Mouse (Mus musculus) cerebellum, adult 18-20 months (tissue): Measurements from ENCODE around the gene Map3k5.
A peak's percentile ranks its signal among the peaks of the same experiment; 100 is the strongest.

Experiments used
- DNase-seq, 2 experiments: peaks; one replicate each; pipeline ENCODE4 v3.0.0; 2021

Map3k5 gene

GRCm38 (mm10) chr10:20119504-20120425 is 185.5 kb downstream of the Map3k5 start:
- DNase-seq, result no peak

GRCm38 (mm10) chr10:20121981-20122380 is 187.7 kb downstream of the Map3k5 start:
- DNase-seq, result peak; percentile 36 to 47

- DNase-seq, result no peak
These were observed 189.1 kb downstream of the Map3k5 start for GRCm38 (mm10) chr10:20123401-20123800.

- no peak for DNase-seq
These were observed 190.3 kb downstream of the Map3k5 start for GRCm38 (mm10) chr10:20124576-20124975.

- peak; percentile 71 to 76 for DNase-seq
These were observed 191.0 kb downstream of the Map3k5 start for GRCm38 (mm10) chr10:20125226-20125625.

GRCm38 (mm10) chr10:20132933-20133652 is 198.8 kb downstream of the Map3k5 start:
- DNase-seq, result no peak

GRCm38 (mm10) chr10:20135350-20136058 is 201.2 kb downstream of the Map3k5 start:
- no peak for DNase-seq

- no peak for DNase-seq
These were observed 202.2 kb downstream of the Map3k5 start for GRCm38 (mm10) chr10:20136505-20136904.

- no peak for DNase-seq
These were observed 207.1 kb downstream of the Map3k5 start for GRCm38 (mm10) chr10:20141376-20141775.

- DNase-seq, result peak in 1 of 2 experiments; percentile 32
These were observed 214.0 kb downstream of the Map3k5 start, which contains the start of gene Map7 for GRCm38 (mm10) chr10:20148130-20148772. Map7 (plus strand) TSS chr10:20148471.

GRCm38 (mm10) chr10:20148773-20149120 is 214.5 kb downstream of the Map3k5 start:
- DNase-seq, result peak; percentile 72 to 85

GRCm38 (mm10) chr10:20149121-20149834 is 215.0 kb downstream of the Map3k5 start:
- DNase-seq, result peak; percentile 77 to 78

- DNase-seq, result peak in 1 of 2 experiments; percentile 45
These were observed 215.6 kb downstream of the Map3k5 start for GRCm38 (mm10) chr10:20149835-20150355.

- DNase-seq, result no peak
These were observed 217.9 kb downstream of the Map3k5 start for GRCm38 (mm10) chr10:20152131-20152530.

GRCm38 (mm10) chr10:20153507-20153906 is 219.2 kb downstream of the Map3k5 start:
- DNase-seq, result no peak

GRCm38 (mm10) chr10:20155401-20155800 is 221.1 kb downstream of the Map3k5 start:
- DNase-seq, result peak; percentile 23 to 37

- no peak for DNase-seq
These were observed 222.9 kb downstream of the Map3k5 start for GRCm38 (mm10) chr10:20157021-20157726.

- DNase-seq, result peak in 1 of 2 experiments; percentile 53
These were observed 224.5 kb downstream of the Map3k5 start for GRCm38 (mm10) chr10:20158756-20159155.

- no peak for DNase-seq
These were observed 225.0 kb downstream of the Map3k5 start for GRCm38 (mm10) chr10:20159308-20159707.

GRCm38 (mm10) chr10:20160914-20161313 is 226.6 kb downstream of the Map3k5 start:
- no peak for DNase-seq

GRCm38 (mm10) chr10:20164810-20165209 is 230.5 kb downstream of the Map3k5 start:
- DNase-seq, result no peak
